Mouse (Mus musculus): Measurements from ENCODE around the gene Adprhl2. TPM values are rescaled to one million over a fixed set of nuclear protein-coding genes. Genes with fewer than 3 reads are reported as not detected.

Adprhl2 gene
- total RNA-seq (2023): 10 to 100 TPM; 13.1 to 16.5 TPM

GRCm38 (mm10) chr4:126321111-126321853 is at the start of gene Adprhl2:
Adprhl2 (minus strand) TSS chr4:126321703.

GRCm38 (mm10) chr4:126325281-126325861 is 3.9 kb upstream of the Adprhl2 start, which contains the start of gene Tekt2:
Tekt2 (minus strand) TSS chr4:126325688.

GRCm38 (mm10) chr4:126286492-126286891 is 35.0 kb downstream of the Adprhl2 start, which contains the start of gene Col8a2:
Col8a2 (plus strand) TSS chr4:126286793.

Other genes with a start within 250 kb of the Adprhl2 start
- 10 to 100 TPM; 27.8 to 39.7 TPM for gene Lsm10, start 225.1 kb downstream of the Adprhl2 start, total RNA-seq (2023)
- gene Stk40, start 217.7 kb downstream of the Adprhl2 start, total RNA-seq (2023): 10 to 100 TPM; 60.4 to 63.6 TPM
- gene Eva1b, start 174.0 kb downstream of the Adprhl2 start, total RNA-seq (2023): 1 to 10 TPM; 1.2 to 2.2 TPM
- gene Sh3d21, start 158.2 kb downstream of the Adprhl2 start, total RNA-seq (2023): under 1 TPM; 0.42 to 0.47 TPM
- 100 to 1,000 TPM; 242 to 273 TPM for gene Thrap3, start 118.9 kb downstream of the Adprhl2 start, total RNA-seq (2023)
- 100 to 1,000 TPM; 106 to 115 TPM for gene Map7d1, start 65.4 kb downstream of the Adprhl2 start, total RNA-seq (2023)
- gene Trappc3, start 59.4 kb downstream of the Adprhl2 start, total RNA-seq (2023): 10 to 100 TPM; 29.7 to 34.9 TPM
- gene Col8a2, start 34.9 kb downstream of the Adprhl2 start, total RNA-seq (2023): not detected
- gene Tekt2, start 4.0 kb upstream of the Adprhl2 start, total RNA-seq (2023): not detected
- 10 to 100 TPM in 1 of 2 experiments, 1 to 10 TPM in 1; 9.0 to 11.7 TPM for gene Ago3, start 107.9 kb upstream of the Adprhl2 start, total RNA-seq (2023)
- gene Ago1, start 146.9 kb upstream of the Adprhl2 start, total RNA-seq (2023): 10 to 100 TPM; 11.7 to 13.9 TPM
- 10 to 100 TPM in 1 of 2 experiments, 1 to 10 TPM in 1; 9.2 to 10.8 TPM for gene Ago4, start 211.8 kb upstream of the Adprhl2 start, total RNA-seq (2023)
- gene Clspn, start 235.2 kb upstream of the Adprhl2 start, total RNA-seq (2023): 10 to 100 TPM; 30.7 to 32.7 TPM

All from neutrophil, adult 59 days (primary cell).